Mouse (Mus musculus) embryonic facial prominence, embryonic 12.5 days (tissue): ENCODE measurements around the gene Zfp286. TPM values are rescaled to one million over a fixed set of nuclear protein-coding genes. Genes with fewer than 3 reads are reported as not detected.

Experiments
- polyA plus RNA-seq: library from polyadenylated mRNA; unstranded; fragments of >200 nt; fragmentation: Nextera tagmentation; extraction: Ambion mirVana; gene quantifications from 2 replicates; pipeline ENCODE4 v1.2.1, GENCODE M21; 2016

Gene Zfp286
- polyA plus RNA-seq, 1 experiment from 2014 or later = 38.0 TPM

Other genes with a start within 250 kb of the Zfp286 start
- 3,442 and 3,474 TPM in 2 replicates for gene Ubb, start 238.3 kb downstream of the Zfp286 start, polyA plus RNA-seq
- 4.5 and 5.9 TPM in 2 replicates for gene Trpv2, start 215.0 kb downstream of the Zfp286 start, polyA plus RNA-seq
- 22.6 and 24.4 TPM in 2 replicates for gene Lrrc75a, start 140.9 kb downstream of the Zfp286 start, polyA plus RNA-seq
- 59.4 and 62.3 TPM in 2 replicates for gene Mmgt2, start 140.8 kb downstream of the Zfp286 start, polyA plus RNA-seq
- gene Zfp287, start 57.6 kb downstream of the Zfp286 start, polyA plus RNA-seq = 16.9 and 18.7 TPM in 2 replicates
- not detected in 2 replicates for gene Gm10428, start 36.4 kb downstream of the Zfp286 start, polyA plus RNA-seq
- gene Trim16, start 30.8 kb upstream of the Zfp286 start, polyA plus RNA-seq = 14.0 and 16.8 TPM in 2 replicates
- gene Fbxw10, start 57.6 kb upstream of the Zfp286 start, polyA plus RNA-seq = 0.67 and 0.77 TPM in 2 replicates
- gene Tvp23b, start 90.0 kb upstream of the Zfp286 start, polyA plus RNA-seq = 60.0 and 61.7 TPM in 2 replicates
- gene Cdrt4, start 161.7 kb upstream of the Zfp286 start, polyA plus RNA-seq = 0.32 TPM in 1 of 2 replicates, not detected in the other